Mouse (Mus musculus) forebrain, embryonic 10.5 days (tissue): ENCODE measurements around the gene Gstm5. TPM values are rescaled to one million over a fixed set of nuclear protein-coding genes. Genes with fewer than 3 reads are reported as not detected.
"Not testable (repeated sequence)": the region's sequence is repeated elsewhere in the genome, so short reads cannot be mapped to it uniquely, and the experiment has no call there.

Source experiments
- DNase-seq: peaks from one replicate; pipeline ENCODE4 v3.0.0-alpha.2; 2017; ENCODE audit warnings: low spot score; ENCODE audit errors: extremely low spot score
- H3K27ac ChIP-seq: fragments of 300-500 bp; sonication (generic); 2 replicates; pipeline ENCODE4 v1.5.1; 2016; ENCODE audit warnings: mild to moderate bottlenecking
- H3K27me3 ChIP-seq: fragments of 300-500 bp; sonication (generic); 2 replicates; pipeline ENCODE4 v1.6.1; 2016; ENCODE audit warnings: mild to moderate bottlenecking; ENCODE audit not compliant: poor library complexity, severe bottlenecking
- H3K36me3 ChIP-seq: fragments of 300-500 bp; sonication (generic); replicated peaks from 2 replicates; pipeline ENCODE4 v1.6.1; 2016; ENCODE audit warnings: mild to moderate bottlenecking, moderate library complexity
- H3K4me1 ChIP-seq: fragments of 300-500 bp; sonication (generic); 2 replicates; pipeline ENCODE4 v1.6.1; 2016
- H3K4me3 ChIP-seq: fragments of 300-500 bp; sonication (generic); 2 replicates; pipeline ENCODE4 v1.5.1; 2016; ENCODE audit warnings: mild to moderate bottlenecking, moderate library complexity
- H3K9me3 ChIP-seq: fragments of 300-500 bp; sonication (generic); 2 replicates; pipeline ENCODE4 v1.6.1; 2016; ENCODE audit warnings: mild to moderate bottlenecking, moderate library complexity
- WGBS: fragments of 180-500 bp; shearing (Covaris S2); methylation state at CpG from one replicate; pipeline ENCODE4 v1.1.7; 2016; 5-methylcytosine and 5-hydroxymethylcytosine counted together
- polyA plus RNA-seq: library from polyadenylated mRNA; unstranded; fragments of >200 nt; fragmentation: Nextera tagmentation; extraction: Ambion mirVana; gene quantifications from 2 replicates; pipeline ENCODE4 v1.2.1, GENCODE M21; 2016

The Gstm5 gene
- polyA plus RNA-seq: 225 and 235 TPM in 2 replicates

- Histone ChIP-seq H3K27me3 (no peaks in the 10 kb centered on the region), H3K4me3 (peak within 1 kb of the TSS; percentile 87), H3K27ac (peak within 1 kb of the TSS; percentile 96), H3K36me3 (peaks cover 29% of the 10 kb centered on the region), H3K4me1 (peaks cover 17% of the 10 kb centered on the region), H3K9me3 (no peaks in the 10 kb centered on the region)
- DNase-seq: peak; percentile 84
- WGBS: 6% methylated on average over 40 of the region's 40 CpGs
Observed at GRCm38 (mm10) chr3:107895720-107896569, at the start of gene Gstm5. TSS of gene Gstm5 (plus strand) at chr3:107895821.

GRCm38 (mm10) chr3:107846175-107846574, 49.4 kb upstream of the Gstm5 start:
- Histone ChIP-seq H3K27me3 (no peaks in the 10 kb centered on the region), H3K4me1 (peaks cover 34% of the 10 kb centered on the region), H3K4me3 (no peak overlapping the region), H3K27ac (no peak overlapping the region), H3K36me3 (no peaks in the 10 kb centered on the region), H3K9me3 (no peaks in the 10 kb centered on the region)
- WGBS: 91% methylated on average over 1 of the region's 1 CpGs
- no peak for DNase-seq

DNA sequence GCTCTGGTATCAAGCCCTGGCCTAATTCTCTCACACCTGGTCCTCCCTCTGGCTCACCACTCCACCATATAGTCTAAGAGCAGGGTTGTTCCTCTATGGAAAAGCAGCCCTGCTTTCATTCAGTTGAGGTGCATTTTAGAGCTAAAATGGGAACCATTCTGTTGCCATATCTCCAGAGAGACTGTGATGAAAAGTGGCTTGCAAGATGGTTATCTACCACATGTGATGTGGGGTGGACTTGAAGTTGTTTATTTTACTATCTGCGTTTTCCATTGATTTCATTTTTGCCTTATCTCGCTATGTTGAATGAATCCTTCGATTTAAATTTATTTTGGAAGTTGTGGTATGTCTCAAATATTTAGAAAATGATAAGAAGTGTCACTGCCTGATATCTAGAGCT, 48.8 kb upstream of the Gstm5 start:
- H3K9me3 ChIP-seq: no peaks in the 10 kb centered on the region
- no peaks in the 10 kb centered on the region for H3K27me3 ChIP-seq
- no peak overlapping the region for H3K4me3 ChIP-seq
- 96% methylated on average over 3 of the region's 3 CpGs for WGBS
- H3K36me3 ChIP-seq: no peaks in the 10 kb centered on the region
- no peak overlapping the region for H3K27ac ChIP-seq
- peaks cover 34% of the 10 kb centered on the region for H3K4me1 ChIP-seq
- DNase-seq: no peak

DNA sequence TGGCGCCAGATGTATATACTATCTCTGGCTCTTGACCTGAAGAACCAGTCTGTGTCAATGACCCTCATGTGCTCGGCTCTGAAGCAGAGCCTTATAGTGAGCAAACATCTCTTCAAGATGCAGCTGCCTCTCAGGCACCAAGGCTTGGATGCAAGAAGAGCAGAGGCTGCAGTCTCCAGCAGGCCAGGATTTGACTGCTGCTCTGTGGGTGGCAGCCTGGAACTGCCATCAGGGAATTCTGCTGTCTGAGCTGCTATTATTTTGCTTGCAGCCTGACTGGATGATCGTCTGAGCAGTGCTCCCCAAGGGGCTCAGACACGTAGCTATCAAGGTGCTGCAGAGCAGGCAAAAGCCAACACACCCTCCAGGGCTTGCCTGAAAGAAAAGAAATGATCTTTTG, 47.5 kb upstream of the Gstm5 start:
- DNase-seq: no peak
- 40% methylated on average over 4 of the region's 4 CpGs for WGBS
- H3K36me3 ChIP-seq: no peaks in the 10 kb centered on the region
- 0 out of 2 replicates have a peak, but pooled peaks cover 4% of the 10 kb centered on the region for H3K27me3 ChIP-seq
- no peaks in the 10 kb centered on the region for H3K9me3 ChIP-seq
- H3K4me3 ChIP-seq: no peak overlapping the region
- H3K4me1 ChIP-seq: peaks cover 43% of the 10 kb centered on the region
- H3K27ac ChIP-seq: no peak overlapping the region

DNA sequence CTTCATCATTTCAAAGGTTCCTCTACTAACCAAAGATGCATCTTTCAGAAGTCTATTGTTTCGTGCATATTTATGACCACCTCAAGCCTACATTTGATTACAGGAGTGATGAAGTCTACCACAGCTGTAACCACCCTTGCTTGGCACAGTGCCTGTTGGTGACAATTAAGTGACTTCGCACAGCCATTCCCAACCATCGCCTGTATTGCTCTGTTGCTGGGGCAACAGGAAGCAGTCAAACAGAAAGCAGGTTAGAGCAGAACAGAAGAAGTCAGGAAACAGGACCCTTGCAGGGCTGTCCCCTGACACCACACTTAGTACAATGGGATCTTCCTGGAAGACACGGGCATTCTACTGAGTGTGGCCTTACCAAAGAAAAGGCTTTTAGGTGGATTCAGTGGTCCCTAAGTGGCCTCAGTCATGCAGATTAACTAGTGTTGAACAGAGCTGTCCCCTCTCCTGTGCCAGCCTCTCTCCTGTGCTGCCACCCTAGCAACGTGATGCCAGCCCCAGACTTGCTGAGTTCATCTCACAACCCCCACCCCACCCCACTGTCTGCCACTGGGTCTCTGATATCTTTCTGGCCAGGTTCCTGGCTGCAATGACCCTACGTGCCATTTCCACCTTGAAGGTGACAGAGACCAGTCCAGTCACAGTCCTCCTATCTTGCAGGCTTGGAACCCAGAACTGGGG, 46.5 kb upstream of the Gstm5 start:
- WGBS: 76% methylated on average over 6 of the region's 6 CpGs
- Histone ChIP-seq H3K4me1 (peaks cover 42% of the 10 kb centered on the region), H3K9me3 (no peaks in the 10 kb centered on the region), H3K4me3 (no peak overlapping the region), H3K36me3 (no peaks in the 10 kb centered on the region), H3K27me3 (peaks cover 4% of the 10 kb centered on the region; the same call in 1 of the 2 replicates), H3K27ac (peak overlapping the region; percentile 40; the same call in 1 of the 2 replicates)
- DNase-seq: no peak

DNA sequence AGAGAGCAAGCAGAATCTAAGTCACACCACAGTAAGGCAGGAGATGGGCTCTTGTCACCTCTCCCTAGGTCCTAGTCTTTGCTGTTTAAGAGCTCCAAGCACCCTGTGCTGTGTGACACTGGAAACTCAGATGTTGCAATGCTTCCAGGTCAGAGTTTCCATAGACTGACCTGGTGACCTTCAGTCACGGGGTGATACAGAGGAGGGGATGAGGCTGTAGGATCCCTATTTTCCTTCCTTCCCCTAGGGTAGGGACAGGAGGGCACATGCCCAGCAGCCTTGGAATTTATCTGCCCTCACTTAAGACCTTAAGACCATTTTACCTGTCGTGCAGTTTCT, 46.0 kb upstream of the Gstm5 start:
- Histone ChIP-seq H3K4me1 (peaks cover 39% of the 10 kb centered on the region), H3K9me3 (no peaks in the 10 kb centered on the region), H3K27me3 (peaks cover 4% of the 10 kb centered on the region; the same call in 1 of the 2 replicates), H3K4me3 (no peak overlapping the region), H3K27ac (peak overlapping the region; percentile 81), H3K36me3 (no peaks in the 10 kb centered on the region)
- WGBS: 81% methylated on average over 2 of the region's 2 CpGs
- DNase-seq: no peak

- Histone ChIP-seq H3K27ac (peak overlapping the region; percentile 81), H3K4me3 (peak overlapping the region; percentile 33), H3K36me3 (no peaks in the 10 kb centered on the region), H3K4me1 (peaks cover 47% of the 10 kb centered on the region), H3K27me3 (peaks cover 4% of the 10 kb centered on the region; the same call in 1 of the 2 replicates), H3K9me3 (no peaks in the 10 kb centered on the region)
- DNase-seq: peak; percentile 34
- 22% methylated on average over 12 of the region's 12 CpGs for WGBS
Observed at GRCm38 (mm10) chr3:107850418-107851031, 45.1 kb upstream of the Gstm5 start.

DNA sequence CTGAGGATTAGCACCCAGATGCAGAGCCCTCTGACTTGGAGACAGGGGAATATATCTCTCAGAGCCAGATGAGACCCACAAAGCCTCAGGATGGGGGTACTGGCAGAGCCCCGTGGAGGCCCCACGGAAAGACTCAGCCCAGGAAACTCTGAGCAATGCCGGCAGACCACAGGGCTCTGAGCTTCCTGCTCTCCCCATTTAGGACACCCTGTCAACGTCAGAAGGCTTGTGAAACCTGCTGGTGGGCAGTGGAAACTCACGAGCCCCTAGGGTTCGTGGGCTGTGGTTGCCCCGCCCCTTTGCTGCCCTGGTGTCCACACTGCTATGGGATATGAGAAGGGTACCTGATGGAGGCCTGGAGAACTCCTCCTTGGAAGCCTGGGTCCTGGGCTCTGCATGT, 42.8 kb upstream of the Gstm5 start:
- Histone ChIP-seq H3K4me1 (peaks cover 52% of the 10 kb centered on the region), H3K27ac (no peak overlapping the region), H3K36me3 (no peaks in the 10 kb centered on the region), H3K27me3 (peaks cover 4% of the 10 kb centered on the region; the same call in 1 of the 2 replicates), H3K9me3 (no peaks in the 10 kb centered on the region), H3K4me3 (no peak overlapping the region)
- WGBS: 65% methylated on average over 7 of the region's 7 CpGs
- no peak for DNase-seq

GRCm38 (mm10) chr3:107853232-107854181, 42.1 kb upstream of the Gstm5 start:
- Histone ChIP-seq H3K36me3 (no peaks in the 10 kb centered on the region), H3K4me3 (no peak overlapping the region), H3K27me3 (peaks cover 4% of the 10 kb centered on the region; the same call in 1 of the 2 replicates), H3K27ac (no peak overlapping the region), H3K9me3 (no peaks in the 10 kb centered on the region), H3K4me1 (peaks cover 46% of the 10 kb centered on the region)
- WGBS: 91% methylated on average over 17 of the region's 17 CpGs
- no peak for DNase-seq

- H3K9me3 ChIP-seq: no peaks in the 10 kb centered on the region
- peaks cover 30% of the 10 kb centered on the region for H3K4me1 ChIP-seq
- no peak for DNase-seq
- no peak overlapping the region for H3K4me3 ChIP-seq
- 0 out of 2 replicates have a peak overlapping the region, but pooled peaks have one; percentile 9 for H3K27ac ChIP-seq
- 77% methylated on average over 13 of the region's 13 CpGs for WGBS
- H3K36me3 ChIP-seq: no peaks in the 10 kb centered on the region
- H3K27me3 ChIP-seq: peaks cover 4% of the 10 kb centered on the region; the same call in 1 of the 2 replicates
Observed at GRCm38 (mm10) chr3:107855368-107855767, 40.3 kb upstream of the Gstm5 start.

DNA sequence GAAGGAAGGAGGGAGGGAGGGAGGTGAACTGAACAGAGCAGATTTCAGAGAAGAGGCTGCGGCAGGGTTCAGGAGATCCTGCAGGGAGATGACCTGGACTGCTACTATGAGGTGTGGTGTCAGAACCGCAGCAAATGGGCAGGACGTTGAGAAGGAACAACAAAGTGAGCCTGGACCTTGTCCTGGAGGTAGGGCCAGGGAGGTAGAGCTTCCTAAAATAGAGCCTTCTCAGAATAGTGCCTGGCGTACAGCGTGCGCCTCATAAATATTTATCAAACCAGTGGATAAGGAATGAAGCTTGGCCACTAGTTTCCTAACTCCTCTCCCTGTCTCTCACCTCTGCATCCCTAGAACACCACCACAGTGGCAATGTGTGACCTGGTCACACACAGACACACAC, 38.0 kb upstream of the Gstm5 start:
- no peak for DNase-seq
- Histone ChIP-seq H3K4me1 (peaks cover 17% of the 10 kb centered on the region), H3K4me3 (no peak overlapping the region), H3K27ac (0 out of 2 replicates have a peak overlapping the region, but pooled peaks have one; percentile 30), H3K9me3 (no peaks in the 10 kb centered on the region), H3K36me3 (no peaks in the 10 kb centered on the region), H3K27me3 (peaks cover 3% of the 10 kb centered on the region; the same call in 1 of the 2 replicates)
- WGBS: 83% methylated on average over 6 of the region's 6 CpGs

DNA sequence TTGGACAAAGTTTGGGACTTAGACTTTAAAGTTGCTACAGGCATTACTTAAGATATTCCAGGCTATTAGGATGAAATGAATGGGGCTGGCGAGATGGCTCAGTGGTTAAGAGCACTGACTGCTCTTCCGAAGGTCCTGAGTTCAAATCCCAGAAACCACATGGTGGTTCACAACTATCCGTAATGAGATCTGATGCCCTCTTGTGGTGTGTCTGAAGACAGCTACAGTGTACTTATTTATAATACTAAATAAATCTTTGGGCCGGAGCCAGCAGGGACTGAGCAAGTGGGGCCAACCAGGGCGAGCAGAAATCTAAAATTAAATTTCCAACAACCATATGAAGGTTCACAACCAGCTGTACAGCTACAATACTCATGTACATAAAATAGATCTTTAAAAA, 34.1 kb upstream of the Gstm5 start:
- H3K4me1 ChIP-seq, H3K4me3 ChIP-seq, H3K27me3 ChIP-seq, DNase-seq, H3K9me3 ChIP-seq, H3K27ac ChIP-seq, H3K36me3 ChIP-seq: not testable (repeated sequence)
- 87% methylated on average over 5 of the region's 5 CpGs for WGBS
